Mouse (Mus musculus): ENCODE data around the gene Sirt7. TPM values are rescaled to one million over a fixed set of nuclear protein-coding genes. Genes with fewer than 3 reads are reported as not detected.

The Sirt7 gene
- polyA plus RNA-seq, 1 experiment from 2014 or later, result 27.3 TPM

DNA sequence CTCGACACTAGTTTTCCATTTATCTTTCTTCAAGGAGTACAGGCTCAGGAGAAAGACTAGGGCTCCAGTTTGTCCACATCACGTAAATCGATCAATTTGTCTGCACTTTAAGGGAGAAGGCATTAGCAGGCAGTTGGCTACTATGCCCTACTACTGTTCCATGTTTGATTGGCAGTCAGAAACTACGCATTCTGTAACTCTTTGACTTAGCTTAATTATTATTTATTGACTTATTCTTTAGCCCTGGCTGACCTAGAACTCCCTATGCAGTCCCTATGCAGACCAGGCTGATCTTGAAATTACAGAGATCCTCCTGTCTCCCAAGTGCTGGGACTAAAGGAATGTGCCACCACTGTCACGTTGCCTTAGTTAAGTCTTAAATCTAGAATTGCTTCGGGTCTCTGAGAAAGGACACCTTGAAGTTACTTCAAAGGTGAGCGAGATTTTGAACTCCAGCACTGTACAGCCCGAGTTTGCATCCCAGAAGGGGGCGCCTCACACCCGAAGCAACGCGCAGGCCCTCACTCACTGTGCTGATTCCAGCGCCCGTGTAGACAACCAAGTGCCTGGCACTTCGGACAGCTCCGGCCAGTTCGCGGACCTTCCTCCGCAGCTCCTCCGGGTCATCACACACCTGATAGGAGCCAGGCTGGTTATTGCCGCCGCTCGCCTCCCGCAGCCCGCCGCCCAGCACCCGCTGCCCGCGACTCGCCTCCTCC, 920 bp downstream of the Sirt7 start:
- WGBS (ENCODE audit: insufficient replicate concordance), result 10% methylated on average over 29 of the region's 30 CpGs
- H3K9me3 ChIP-seq (replicated peaks; ENCODE audit: control insufficient read depth, low read length), result no peaks in the 10 kb centered on the region
- H3K27ac ChIP-seq (ENCODE audit: low read length), result peak overlapping the region; percentile 92
- peak; percentile 80 for ATAC-seq (ENCODE audit: low read depth)
- H3K36me3 ChIP-seq (ENCODE audit: control insufficient read depth, insufficient read depth), result peaks cover 42% of the 10 kb centered on the region
- H3K4me2 ChIP-seq (ENCODE audit: low read depth, low read length), result peak overlapping the region; percentile 79
- peak overlapping the region; percentile 90 for H3K4me3 ChIP-seq (ENCODE audit: low read depth, low read length)
- no peaks in the 10 kb centered on the region for H3K27me3 ChIP-seq (ENCODE audit: control insufficient read depth, insufficient read depth, low read depth, low read length)
- peak overlapping the region; percentile 91 for H3K9ac ChIP-seq (ENCODE audit: low read depth, low read length)
- peaks cover 46% of the 10 kb centered on the region for H3K4me1 ChIP-seq (ENCODE audit: control insufficient read depth, low read depth, low read length)

DNA sequence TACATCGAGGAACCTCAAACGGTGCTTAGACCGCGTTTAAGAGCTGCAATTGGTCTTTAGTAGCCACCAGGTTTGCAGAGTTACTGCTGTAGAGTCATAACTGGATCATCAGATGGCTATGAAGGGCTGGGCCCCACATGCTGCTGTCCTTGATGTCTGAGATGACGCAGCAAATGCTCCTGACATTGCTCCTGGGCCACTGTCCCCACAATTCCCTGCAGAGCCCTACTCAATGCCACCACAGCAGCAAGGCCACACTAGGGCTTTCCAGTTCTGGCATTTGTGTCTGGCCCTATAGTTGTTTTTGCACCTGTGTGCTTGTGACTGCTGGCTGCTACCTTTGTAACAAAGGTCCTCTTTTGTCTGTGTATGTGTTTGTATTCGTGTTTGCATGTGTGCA, 2.2 kb downstream of the Sirt7 start:
- Histone ChIP-seq H3K36me3 (ENCODE audit: control insufficient read depth, insufficient read depth) (peaks cover 49% of the 10 kb centered on the region), H3K27me3 (ENCODE audit: control insufficient read depth, insufficient read depth, low read depth, low read length) (no peaks in the 10 kb centered on the region), H3K9me3 (replicated peaks; ENCODE audit: control insufficient read depth, low read length) (no peaks in the 10 kb centered on the region), H3K9ac (ENCODE audit: low read depth, low read length) (no peak overlapping the region), H3K27ac (ENCODE audit: low read length) (no peak overlapping the region), H3K4me2 (ENCODE audit: low read depth, low read length) (no peak overlapping the region), H3K4me1 (ENCODE audit: control insufficient read depth, low read depth, low read length) (peaks cover 48% of the 10 kb centered on the region), H3K4me3 (ENCODE audit: low read depth, low read length) (no peak overlapping the region)
- 87% methylated on average over 6 of the region's 6 CpGs for whole genome bisulfite sequencing (ENCODE audit: insufficient replicate concordance)
- no peak for ATAC-seq (ENCODE audit: low read depth)

- WGBS (ENCODE audit: insufficient replicate concordance), result 88% methylated on average over 14 of the region's 14 CpGs
- Histone ChIP-seq H3K4me1 (ENCODE audit: control insufficient read depth, low read depth, low read length) (peaks cover 44% of the 10 kb centered on the region), H3K9me3 (replicated peaks; ENCODE audit: control insufficient read depth, low read length) (no peaks in the 10 kb centered on the region), H3K27me3 (ENCODE audit: control insufficient read depth, insufficient read depth, low read depth, low read length) (no peaks in the 10 kb centered on the region), H3K9ac (ENCODE audit: low read depth, low read length) (no peak overlapping the region), H3K4me3 (ENCODE audit: low read depth, low read length) (no peak overlapping the region), H3K36me3 (ENCODE audit: control insufficient read depth, insufficient read depth) (peaks cover 47% of the 10 kb centered on the region), H3K4me2 (ENCODE audit: low read depth, low read length) (no peak overlapping the region), H3K27ac (ENCODE audit: low read length) (no peak overlapping the region)
- no peak for ATAC-seq (ENCODE audit: low read depth)
These were observed 4.8 kb downstream of the Sirt7 start for GRCm38 (mm10) chr11:120620195-120620594.

DNA sequence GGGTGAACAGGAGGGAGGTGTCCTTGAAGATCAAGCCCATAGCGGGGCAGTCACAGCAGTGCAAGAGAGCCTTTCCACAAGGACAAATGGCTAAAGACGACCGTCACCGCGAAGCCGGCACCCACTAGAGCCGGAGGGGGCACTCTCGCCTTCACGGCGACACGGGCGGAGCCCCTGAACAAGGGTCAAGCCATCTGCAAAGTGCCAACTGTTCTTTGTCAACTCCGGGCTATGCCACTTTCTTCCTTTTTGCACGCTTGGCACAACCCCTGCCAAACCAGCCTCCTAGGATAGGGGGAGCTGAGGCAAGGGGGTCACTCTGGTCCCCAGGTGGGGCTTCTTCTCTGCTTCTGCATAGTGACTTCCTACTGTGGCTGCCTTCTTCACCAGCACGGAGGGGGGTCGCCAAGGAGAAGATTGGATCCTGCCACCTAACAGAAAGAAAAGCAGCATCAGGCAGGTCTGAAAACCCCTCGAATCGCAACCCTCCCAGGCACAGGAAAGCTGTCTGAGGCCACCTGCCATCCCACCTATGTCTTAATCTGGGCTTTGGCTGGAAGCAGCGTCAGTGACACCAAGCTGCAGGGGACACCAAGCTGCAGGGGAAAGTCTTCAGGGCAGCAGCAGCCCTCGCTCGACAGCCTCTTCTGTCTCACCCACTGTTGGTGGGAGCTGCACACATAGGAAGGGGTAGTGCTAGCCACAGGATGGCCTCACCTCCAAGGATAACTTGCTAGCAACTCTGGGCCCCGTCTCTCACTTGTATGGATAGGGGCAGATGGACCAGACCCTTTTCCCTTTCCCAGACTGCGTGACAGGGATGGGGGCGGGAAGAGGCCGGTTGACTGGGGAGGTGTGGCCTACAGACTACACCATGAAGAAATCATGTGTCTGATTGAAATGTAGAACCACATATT, 6.2 kb downstream of the Sirt7 start:
- H3K4me3 ChIP-seq (ENCODE audit: low read depth, low read length), result no peak overlapping the region
- WGBS (ENCODE audit: insufficient replicate concordance), result 88% methylated on average over 25 of the region's 25 CpGs
- H3K36me3 ChIP-seq (ENCODE audit: control insufficient read depth, insufficient read depth), result peaks cover 47% of the 10 kb centered on the region
- H3K9ac ChIP-seq (ENCODE audit: low read depth, low read length), result no peak overlapping the region; the same call in 1 of the 2 replicates
- no peak for ATAC-seq (ENCODE audit: low read depth)
- H3K27me3 ChIP-seq (ENCODE audit: control insufficient read depth, insufficient read depth, low read depth, low read length), result no peaks in the 10 kb centered on the region
- peaks cover 38% of the 10 kb centered on the region for H3K4me1 ChIP-seq (ENCODE audit: control insufficient read depth, low read depth, low read length)
- H3K9me3 ChIP-seq (replicated peaks; ENCODE audit: control insufficient read depth, low read length), result no peaks in the 10 kb centered on the region
- H3K27ac ChIP-seq (ENCODE audit: low read length), result peak overlapping the region; percentile 82
- H3K4me2 ChIP-seq (ENCODE audit: low read depth, low read length), result no peak overlapping the region

GRCm38 (mm10) chr11:120617519-120618112, 7.4 kb downstream of the Sirt7 start, which contains the start of gene Pcyt2:
Gene Pcyt2, minus strand, starts transcription at chr11:120617936.
- peak within 1 kb of the TSS; percentile 78 for H3K9ac ChIP-seq (ENCODE audit: low read depth, low read length)
- peak within 1 kb of the TSS; percentile 90 for H3K4me2 ChIP-seq (ENCODE audit: low read depth, low read length)
- peak within 1 kb of the TSS; percentile 86 for H3K27ac ChIP-seq (ENCODE audit: low read length)
- H3K4me3 ChIP-seq (ENCODE audit: low read depth, low read length), result peak within 1 kb of the TSS; percentile 88
- H3K36me3 ChIP-seq (ENCODE audit: control insufficient read depth, insufficient read depth), result peaks cover 48% of the 10 kb centered on the region
- H3K4me1 ChIP-seq (ENCODE audit: control insufficient read depth, low read depth, low read length), result peaks cover 32% of the 10 kb centered on the region
- H3K9me3 ChIP-seq (replicated peaks; ENCODE audit: control insufficient read depth, low read length), result no peaks in the 10 kb centered on the region
- peak; percentile 97 for ATAC-seq (ENCODE audit: low read depth)
- H3K27me3 ChIP-seq (ENCODE audit: control insufficient read depth, insufficient read depth, low read depth, low read length), result no peaks in the 10 kb centered on the region
- under 1% methylated on average over 56 of the region's 56 CpGs for WGBS (ENCODE audit: insufficient replicate concordance)

DNA sequence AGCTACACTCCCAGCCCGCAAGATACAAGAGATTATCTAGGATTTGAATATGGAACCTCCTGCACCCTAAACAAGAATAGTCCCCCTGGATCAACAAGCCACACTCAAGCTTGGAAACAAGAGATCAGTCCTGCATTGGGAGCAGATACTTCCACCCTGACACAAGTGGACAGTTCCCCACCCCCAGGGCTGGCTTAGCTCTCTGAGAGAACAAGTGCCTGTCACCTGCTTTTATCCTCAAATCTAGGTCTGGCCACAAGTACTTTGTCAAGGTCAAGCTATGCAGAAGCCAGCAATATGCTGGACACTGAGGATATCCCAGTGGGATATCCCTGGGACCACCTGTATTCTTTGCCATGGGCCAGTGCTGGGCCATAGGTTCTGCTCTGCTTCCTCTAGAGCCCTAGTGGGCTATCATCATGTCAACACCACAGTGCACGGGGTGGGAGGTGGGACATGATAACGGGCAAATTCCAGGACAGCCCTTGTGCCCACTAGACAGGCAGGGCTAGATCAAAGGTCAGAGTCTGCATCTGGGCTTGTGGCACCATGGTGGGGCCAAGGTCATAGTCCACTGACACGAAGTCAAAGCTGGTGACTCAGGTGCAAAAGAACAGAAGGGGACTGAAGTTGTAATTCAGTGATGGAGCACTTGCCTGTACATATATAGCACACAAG, 8.3 kb downstream of the Sirt7 start:
- Histone ChIP-seq H3K27me3 (ENCODE audit: control insufficient read depth, insufficient read depth, low read depth, low read length) (no peaks in the 10 kb centered on the region), H3K4me1 (ENCODE audit: control insufficient read depth, low read depth, low read length) (peaks cover 32% of the 10 kb centered on the region), H3K9ac (ENCODE audit: low read depth, low read length) (peak overlapping the region; percentile 78), H3K27ac (ENCODE audit: low read length) (peak overlapping the region; percentile 86), H3K9me3 (replicated peaks; ENCODE audit: control insufficient read depth, low read length) (no peaks in the 10 kb centered on the region), H3K4me3 (ENCODE audit: low read depth, low read length) (peak overlapping the region; percentile 88), H3K4me2 (ENCODE audit: low read depth, low read length) (peak overlapping the region; percentile 90), H3K36me3 (ENCODE audit: control insufficient read depth, insufficient read depth) (peaks cover 48% of the 10 kb centered on the region)
- ATAC-seq (ENCODE audit: low read depth), result peak; percentile 15
- 32% methylated on average over 4 of the region's 4 CpGs for WGBS (ENCODE audit: insufficient replicate concordance)

DNA sequence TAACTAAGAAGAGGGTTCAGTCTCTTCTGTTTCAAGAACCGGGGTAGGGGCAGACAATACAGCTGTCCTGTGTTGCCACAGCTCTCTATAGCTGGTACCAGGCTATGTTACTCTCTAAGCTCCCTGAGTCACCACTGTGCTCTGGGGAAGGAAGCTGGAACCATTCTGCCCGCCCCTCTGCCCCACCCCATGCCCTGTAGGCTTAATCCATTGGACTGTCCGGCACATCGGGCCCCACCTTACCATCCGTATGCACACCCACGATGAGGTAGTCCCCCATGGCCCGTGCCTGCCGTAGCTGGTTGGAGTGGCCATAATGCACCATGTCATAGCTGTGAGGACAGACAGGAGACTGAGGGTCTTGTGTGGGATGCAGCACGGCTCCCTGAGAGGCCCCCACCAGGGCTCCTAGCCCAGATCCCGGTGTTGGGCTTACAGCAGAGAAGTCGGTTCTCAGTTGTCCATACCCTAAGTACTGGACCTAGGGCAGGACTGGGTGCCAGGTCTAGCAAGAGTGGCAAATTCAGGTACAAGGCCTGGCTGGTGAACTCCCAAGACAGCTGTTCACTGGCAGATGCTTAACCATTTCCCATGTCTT, 9.3 kb downstream of the Sirt7 start:
- H3K4me3 ChIP-seq (ENCODE audit: low read depth, low read length), result peak overlapping the region; percentile 16
- H3K27me3 ChIP-seq (ENCODE audit: control insufficient read depth, insufficient read depth, low read depth, low read length), result no peaks in the 10 kb centered on the region
- 77% methylated on average over 11 of the region's 11 CpGs for WGBS (ENCODE audit: insufficient replicate concordance)
- peaks cover 46% of the 10 kb centered on the region for H3K36me3 ChIP-seq (ENCODE audit: control insufficient read depth, insufficient read depth)
- ATAC-seq (ENCODE audit: low read depth), result no peak
- H3K4me2 ChIP-seq (ENCODE audit: low read depth, low read length), result peak overlapping the region; percentile 90
- H3K9me3 ChIP-seq (replicated peaks; ENCODE audit: control insufficient read depth, low read length), result no peaks in the 10 kb centered on the region
- H3K4me1 ChIP-seq (ENCODE audit: control insufficient read depth, low read depth, low read length), result peaks cover 32% of the 10 kb centered on the region
- H3K27ac ChIP-seq (ENCODE audit: low read length), result no peak overlapping the region; the same call in 1 of the 2 replicates
- peak overlapping the region; percentile 28; the same call in 1 of the 2 replicates for H3K9ac ChIP-seq (ENCODE audit: low read depth, low read length)

DNA sequence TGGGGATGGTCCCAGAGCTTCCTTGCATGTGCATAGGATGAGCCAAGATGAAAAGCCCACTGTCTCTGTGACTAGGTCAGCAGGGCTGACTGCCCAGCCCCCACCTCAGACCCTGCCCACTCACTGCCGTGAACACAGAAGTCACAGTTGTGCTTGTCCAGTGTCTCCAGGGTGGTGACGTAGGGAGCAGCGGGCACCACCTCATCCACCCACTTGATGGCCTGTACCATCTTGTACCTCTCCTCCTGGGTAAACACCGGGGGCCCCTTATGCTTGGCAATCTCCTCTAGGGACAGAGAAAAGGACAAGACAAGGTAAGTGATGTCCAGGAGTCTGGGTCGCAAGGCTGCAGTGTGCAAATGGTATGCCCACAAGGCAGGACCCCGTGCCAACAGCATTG, 9.9 kb downstream of the Sirt7 start:
- Histone ChIP-seq H3K9ac (ENCODE audit: low read depth, low read length) (no peak overlapping the region), H3K9me3 (replicated peaks; ENCODE audit: control insufficient read depth, low read length) (no peaks in the 10 kb centered on the region), H3K27ac (ENCODE audit: low read length) (no peak overlapping the region), H3K36me3 (ENCODE audit: control insufficient read depth, insufficient read depth) (peaks cover 40% of the 10 kb centered on the region), H3K4me3 (ENCODE audit: low read depth, low read length) (no peak overlapping the region), H3K4me2 (ENCODE audit: low read depth, low read length) (no peak overlapping the region), H3K27me3 (ENCODE audit: control insufficient read depth, insufficient read depth, low read depth, low read length) (no peaks in the 10 kb centered on the region), H3K4me1 (ENCODE audit: control insufficient read depth, low read depth, low read length) (peaks cover 32% of the 10 kb centered on the region)
- WGBS (ENCODE audit: insufficient replicate concordance), result 85% methylated on average over 6 of the region's 6 CpGs
- no peak for ATAC-seq (ENCODE audit: low read depth)

Data from liver, embryonic 16.5 days (tissue).